Mouse (Mus musculus) intestine, embryonic 14.5 days (tissue): ENCODE measurements at regions not wholly inside any gene's neighbourhood (a gene's known extent, or its start where the extent isn't known, plus 50 kb on each side); places are given as distances from the start of the nearest gene placed in this dataset.

Experiments
- ATAC-seq: fragments of 200-750 bp; cut with Nextera tagmentation; replicated peaks from 2 replicates; pipeline ENCODE4 v1.8.0; 2017; ENCODE audit warnings: low read depth, moderate number of reproducible peaks, moderate TSS enrichment, moderate library complexity; ENCODE audit not compliant: low FRiP score, low TSS enrichment
- DNase-seq: peaks from one replicate; pipeline ENCODE4 v3.0.0-alpha.2; 2018; ENCODE audit warnings: low spot score
- H3K27ac ChIP-seq: fragments of 300-500 bp; sonication (generic); 2 replicates; pipeline ENCODE4 v1.5.1; 2014; ENCODE audit warnings: low read depth, mild to moderate bottlenecking, control low read depth
- H3K27me3 ChIP-seq: fragments of 300-500 bp; sonication (generic); replicated peaks from 2 replicates; pipeline ENCODE4 v1.6.1; 2014; ENCODE audit warnings: low read length, control low read depth; ENCODE audit not compliant: control insufficient read depth, insufficient read depth
- H3K36me3 ChIP-seq: fragments of 300-500 bp; sonication (generic); 2 replicates; pipeline ENCODE4 v1.6.1; 2014; ENCODE audit warnings: low read length, control low read depth; ENCODE audit not compliant: control insufficient read depth, insufficient read depth
- H3K4me1 ChIP-seq: fragments of 300-500 bp; sonication (generic); replicated peaks from 2 replicates; pipeline ENCODE4 v1.6.1; 2014; ENCODE audit warnings: low read length, control low read depth, mixed read lengths; ENCODE audit not compliant: control insufficient read depth, insufficient read depth
- H3K4me2 ChIP-seq: fragments of 300-500 bp; sonication (generic); 2 replicates; pipeline ENCODE4 v1.6.1; 2014; ENCODE audit warnings: low read length
- H3K4me3 ChIP-seq: fragments of 300-500 bp; sonication (generic); 2 replicates; pipeline ENCODE4 v1.5.1; 2014; ENCODE audit warnings: low read depth, low read length, control low read depth, mixed read lengths
- H3K9ac ChIP-seq: fragments of 300-500 bp; sonication (generic); 2 replicates; pipeline ENCODE4 v1.6.1; 2014; ENCODE audit warnings: mild to moderate bottlenecking, low read length
- H3K9me3 ChIP-seq: fragments of 300-500 bp; sonication (generic); 2 replicates; pipeline ENCODE4 v1.6.1; 2016; ENCODE audit warnings: low read length, control low read depth; ENCODE audit not compliant: control insufficient read depth
- WGBS: fragments of 180-500 bp; shearing (Covaris S2); extraction: QIAGEN DNeasy Blood & Tissue Kit; methylation state at CpG from one replicate; pipeline ENCODE4 v1.1.7; 2014; 5-methylcytosine and 5-hydroxymethylcytosine counted together

- no peak for ATAC-seq
- H3K27ac ChIP-seq: no peak overlapping the region
- no peaks in the 10 kb centered on the region for H3K27me3 ChIP-seq
- H3K4me3 ChIP-seq: no peak overlapping the region
- no peaks in the 10 kb centered on the region for H3K4me1 ChIP-seq
- H3K9ac ChIP-seq: no peak overlapping the region
- no peaks in the 10 kb centered on the region for H3K36me3 ChIP-seq
- WGBS: 93% methylated on average over 5 of the region's 5 CpGs
- no peak for DNase-seq
- no peaks in the 10 kb centered on the region for H3K9me3 ChIP-seq
- H3K4me2 ChIP-seq: no peak overlapping the region
These were observed 103.7 kb upstream of the Ppargc1a start for GRCm38 (mm10) chr5:51671190-51671589.

GRCm38 (mm10) chr5:51665241-51665640 lies 97.7 kb upstream of the Ppargc1a start:
- Histone ChIP-seq H3K4me1 (no peaks in the 10 kb centered on the region), H3K9ac (no peak overlapping the region), H3K36me3 (no peaks in the 10 kb centered on the region), H3K4me3 (no peak overlapping the region), H3K9me3 (no peaks in the 10 kb centered on the region), H3K27me3 (no peaks in the 10 kb centered on the region), H3K4me2 (no peak overlapping the region), H3K27ac (no peak overlapping the region)
- ATAC-seq: no peak
- no peak for DNase-seq
- 87% methylated on average over 6 of the region's 6 CpGs for WGBS

- ATAC-seq: no peak
- no peaks in the 10 kb centered on the region for H3K9me3 ChIP-seq
- DNase-seq: no peak
- no peak overlapping the region for H3K27ac ChIP-seq
- H3K4me1 ChIP-seq: no peaks in the 10 kb centered on the region
- no peak overlapping the region for H3K4me3 ChIP-seq
- no peak overlapping the region for H3K9ac ChIP-seq
- H3K36me3 ChIP-seq: no peaks in the 10 kb centered on the region
- no peak overlapping the region for H3K4me2 ChIP-seq
- WGBS: 62% methylated on average over 6 of the region's 6 CpGs
- no peaks in the 10 kb centered on the region for H3K27me3 ChIP-seq
These were observed 90.8 kb upstream of the Ppargc1a start for GRCm38 (mm10) chr5:51658232-51658896.

- Histone ChIP-seq H3K9ac (no peak overlapping the region), H3K4me3 (no peak overlapping the region), H3K36me3 (no peaks in the 10 kb centered on the region), H3K27ac (no peak overlapping the region), H3K27me3 (no peaks in the 10 kb centered on the region), H3K9me3 (no peaks in the 10 kb centered on the region), H3K4me1 (no peaks in the 10 kb centered on the region), H3K4me2 (no peak overlapping the region)
- 85% methylated on average over 2 of the region's 2 CpGs for WGBS
- DNase-seq (no peak), ATAC-seq (no peak)
These were observed 86.0 kb upstream of the Ppargc1a start for GRCm38 (mm10) chr5:51653507-51653906.

GRCm38 (mm10) chr5:51624400-51624799 lies 56.9 kb upstream of the Ppargc1a start:
- ATAC-seq: no peak
- H3K4me3 ChIP-seq: no peak overlapping the region
- WGBS: 73% methylated on average over 5 of the region's 5 CpGs

More at GRCm38 (mm10) chr5:51624400-51624799, 56.9 kb upstream of the Ppargc1a start:
- Histone ChIP-seq H3K9me3 (no peaks in the 10 kb centered on the region), H3K9ac (no peak overlapping the region), H3K4me1 (no peaks in the 10 kb centered on the region), H3K4me2 (no peak overlapping the region), H3K27me3 (no peaks in the 10 kb centered on the region), H3K27ac (no peak overlapping the region), H3K36me3 (no peaks in the 10 kb centered on the region)
- DNase-seq: no peak
